Mouse (Mus musculus): ENCODE measurements at regions not wholly inside any gene's neighbourhood (a gene's known extent, or its start where the extent isn't known, plus 50 kb on each side); places are given as distances from the start of the nearest gene placed in this dataset.

DNA sequence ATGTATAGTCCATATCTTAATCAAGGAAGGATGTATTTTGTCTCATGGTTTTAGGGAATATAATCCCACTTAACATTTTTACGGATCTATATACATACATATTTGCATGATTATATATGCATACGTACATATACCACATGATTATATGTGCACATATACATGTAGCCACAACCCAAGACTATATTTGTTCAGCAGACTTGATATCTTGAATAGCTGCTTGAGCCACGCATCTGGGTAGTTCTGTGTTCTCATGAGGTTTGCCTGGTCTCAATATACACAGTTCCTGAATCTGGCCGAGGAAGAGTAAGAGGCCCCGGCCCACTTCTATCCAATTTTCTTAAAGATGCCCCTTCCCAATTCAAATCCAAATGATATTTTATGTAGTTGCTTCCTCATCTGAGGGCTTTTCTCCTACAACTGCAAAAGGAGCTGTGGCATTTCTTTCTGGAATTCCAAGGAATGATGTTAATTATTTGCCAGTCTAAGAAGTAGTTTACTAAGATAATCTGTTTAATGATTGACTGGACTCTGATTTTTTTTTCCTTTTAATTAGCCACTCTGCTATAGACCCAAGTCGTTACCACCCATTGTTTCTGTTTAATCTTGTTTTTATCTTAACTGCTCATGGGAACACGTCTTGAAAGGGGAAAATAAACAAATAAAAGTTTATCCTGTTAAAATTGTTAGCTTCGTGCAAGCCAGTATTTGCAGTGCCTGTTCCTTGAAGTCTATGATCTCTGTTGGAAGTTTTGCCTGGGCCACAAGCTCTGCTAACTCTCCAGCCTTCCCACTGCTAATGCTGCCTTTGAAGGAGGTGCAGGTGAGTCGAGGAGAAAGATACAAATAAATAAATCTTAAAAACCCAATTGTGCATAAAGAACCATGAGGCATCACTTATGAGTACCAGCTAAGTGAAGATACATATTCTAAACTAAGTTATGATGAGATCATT, 112.9 kb upstream of the Kitl start:
- no peak for DNase-seq (ENCODE audit: low read depth)

- no peak for DNase-seq (ENCODE audit: low read depth)
Observed at GRCm38 (mm10) chr10:99900955-99901835, 114.2 kb upstream of the Kitl start.

DNA sequence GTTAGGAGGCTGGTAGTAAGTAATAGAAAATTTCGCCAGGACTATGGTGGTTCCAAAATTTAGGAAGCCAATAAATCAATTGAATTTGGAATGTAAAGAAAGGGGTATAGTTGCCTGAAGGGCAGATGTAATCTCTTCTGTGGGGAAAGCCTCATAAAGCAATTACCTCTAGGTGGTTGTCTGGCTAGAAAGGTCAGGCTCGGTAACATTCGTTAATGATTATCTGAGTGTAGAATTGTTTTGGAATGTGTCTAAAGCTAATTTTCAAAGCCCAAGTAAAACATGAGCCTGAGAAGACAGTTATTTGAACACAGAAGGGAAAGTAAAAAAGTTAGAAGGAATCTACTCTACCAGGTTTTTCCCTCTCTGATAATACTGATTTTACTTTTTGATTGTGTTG, 121.4 kb upstream of the Kitl start:
- DNase-seq (ENCODE audit: low read depth), result no peak

- no peak for DNase-seq (ENCODE audit: low read depth)
Observed at GRCm38 (mm10) chr10:99891899-99892298, 123.5 kb upstream of the Kitl start.

DNA sequence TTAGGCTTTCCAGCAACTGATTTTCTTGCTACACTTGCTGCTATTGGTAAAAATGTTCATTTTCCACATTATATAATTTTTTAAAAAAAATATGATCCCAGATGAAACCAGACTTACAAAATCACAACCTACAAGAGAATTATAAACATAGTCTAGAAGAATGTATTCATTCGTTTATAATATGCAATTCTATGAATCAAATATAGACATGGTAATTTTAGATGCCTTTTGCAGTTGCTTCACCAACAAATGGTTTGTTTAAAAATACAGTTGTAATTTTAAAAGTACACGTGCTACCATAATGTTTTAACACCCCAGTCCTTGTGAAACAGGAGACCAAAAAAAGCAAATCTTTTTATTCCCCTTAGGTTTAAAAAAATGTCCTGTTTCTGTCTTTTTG, 122.4 kb upstream of the Csl start:
- DNase-seq (ENCODE audit: low read depth), result no peak

DNA sequence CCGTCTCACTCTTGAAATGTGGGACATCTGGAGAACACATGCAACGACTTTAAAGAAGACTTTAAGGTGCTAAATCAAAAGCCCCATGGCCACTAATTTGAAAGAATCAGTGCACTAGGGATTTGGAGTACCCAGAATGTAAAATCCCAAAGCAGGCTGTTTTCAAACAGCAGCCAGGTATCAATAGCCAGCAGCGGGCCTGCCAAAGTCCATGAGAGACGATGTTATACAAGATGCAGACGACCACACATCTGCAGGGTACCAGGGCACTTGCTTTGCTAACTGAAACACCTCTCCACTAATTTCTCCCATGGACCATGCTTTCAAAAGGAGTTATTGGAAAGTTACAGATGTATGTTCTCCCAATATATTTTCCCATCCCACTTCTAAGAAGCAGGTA, 119.9 kb upstream of the Csl start:
- no peak for DNase-seq (ENCODE audit: low read depth)

GRCm38 (mm10) chr10:99864711-99865110, 105.3 kb upstream of the Csl start:
- DNase-seq (ENCODE audit: low read depth), result no peak

DNA sequence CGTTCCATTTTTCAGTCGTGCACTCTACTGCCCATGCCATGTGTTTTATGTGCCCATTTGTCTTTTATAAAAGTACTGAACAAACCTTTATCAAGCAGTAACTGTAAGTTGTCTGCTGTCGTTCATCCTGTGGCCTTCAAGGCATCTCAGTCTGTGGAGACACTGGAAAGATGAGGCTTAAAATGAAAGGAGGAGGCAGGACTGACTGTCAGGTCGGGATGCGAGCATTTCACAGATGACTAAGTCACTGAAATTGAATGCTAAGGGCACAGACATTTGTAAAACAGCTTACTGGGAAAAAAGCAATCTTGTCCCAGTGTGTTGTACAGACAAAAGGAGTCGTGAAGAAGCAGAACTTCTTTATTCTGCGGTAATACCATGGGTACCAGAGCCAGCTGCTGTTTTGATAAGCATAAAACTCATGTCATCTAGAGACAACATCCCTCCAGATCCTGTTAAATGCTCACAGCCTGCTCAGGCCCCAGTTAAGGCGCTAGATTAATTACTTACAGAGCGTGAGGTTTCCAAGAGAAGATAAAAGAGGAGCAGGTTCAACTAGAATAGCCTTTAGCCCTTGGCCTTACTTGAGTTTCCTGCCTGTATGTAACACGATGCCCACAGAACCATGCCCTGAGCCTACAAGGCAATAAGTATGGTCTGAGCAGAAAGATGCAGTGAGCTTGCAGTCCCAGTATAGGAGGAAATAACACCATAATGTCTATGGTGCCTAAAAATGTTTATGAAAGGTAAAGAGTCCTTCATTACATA, 101.0 kb upstream of the Csl start:
- DNase-seq (ENCODE audit: low read depth), result no peak

DNA sequence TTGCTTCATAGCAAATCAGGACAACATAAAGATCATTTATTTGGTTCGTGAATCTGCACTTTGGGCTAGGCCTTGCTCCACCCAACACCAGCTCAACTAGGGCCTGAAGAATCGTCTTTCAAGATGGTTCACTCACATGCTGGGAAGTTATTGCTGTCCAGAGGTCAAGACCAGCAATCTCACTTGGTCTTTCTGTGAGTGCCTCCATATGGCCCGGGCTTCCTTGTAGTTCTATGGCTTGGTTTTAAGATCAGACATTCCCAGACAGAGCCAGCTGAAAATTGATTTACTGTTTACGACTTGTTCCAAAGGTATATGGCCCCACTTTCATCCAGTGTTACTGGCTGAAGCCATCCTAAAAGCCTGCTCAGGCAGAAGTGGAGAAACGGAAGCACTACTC, 84.7 kb upstream of the Csl start:
- no peak for DNase-seq (ENCODE audit: low read depth)

- no peak for DNase-seq (ENCODE audit: low read depth)
Observed at GRCm38 (mm10) chr10:99841167-99841843, 81.8 kb upstream of the Csl start.

- no peak for DNase-seq (ENCODE audit: low read depth)
Observed at GRCm38 (mm10) chr10:99840179-99840876, 80.9 kb upstream of the Csl start.

DNA sequence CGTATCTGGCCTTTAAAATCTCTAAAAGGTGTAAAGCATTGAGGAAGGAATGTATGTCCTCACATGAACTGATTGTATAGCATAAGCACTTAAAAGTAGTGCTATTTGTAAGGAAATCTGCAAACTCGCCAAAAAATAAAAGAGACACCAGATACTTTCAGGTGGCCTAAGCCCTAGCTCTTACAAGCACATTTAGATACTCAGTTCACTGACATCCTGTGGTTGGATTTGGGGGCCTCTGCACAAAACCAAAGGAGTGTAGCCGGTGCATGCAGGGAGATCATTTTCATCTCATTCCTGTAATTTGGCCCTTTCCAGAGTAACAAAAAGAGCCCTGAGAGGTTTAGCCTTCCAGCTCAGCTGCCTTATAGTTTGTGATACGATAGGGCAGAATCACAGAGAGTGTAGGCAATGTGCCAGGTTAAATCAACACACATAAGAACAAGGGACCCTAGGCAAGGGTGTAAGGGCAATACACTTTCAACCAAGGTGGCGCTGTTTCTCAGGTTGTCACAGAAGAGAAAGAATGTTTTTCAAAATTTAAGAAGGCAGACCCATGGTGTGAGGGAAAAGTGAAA, 77.5 kb upstream of the Csl start:
- no peak for DNase-seq (ENCODE audit: low read depth)

DNA sequence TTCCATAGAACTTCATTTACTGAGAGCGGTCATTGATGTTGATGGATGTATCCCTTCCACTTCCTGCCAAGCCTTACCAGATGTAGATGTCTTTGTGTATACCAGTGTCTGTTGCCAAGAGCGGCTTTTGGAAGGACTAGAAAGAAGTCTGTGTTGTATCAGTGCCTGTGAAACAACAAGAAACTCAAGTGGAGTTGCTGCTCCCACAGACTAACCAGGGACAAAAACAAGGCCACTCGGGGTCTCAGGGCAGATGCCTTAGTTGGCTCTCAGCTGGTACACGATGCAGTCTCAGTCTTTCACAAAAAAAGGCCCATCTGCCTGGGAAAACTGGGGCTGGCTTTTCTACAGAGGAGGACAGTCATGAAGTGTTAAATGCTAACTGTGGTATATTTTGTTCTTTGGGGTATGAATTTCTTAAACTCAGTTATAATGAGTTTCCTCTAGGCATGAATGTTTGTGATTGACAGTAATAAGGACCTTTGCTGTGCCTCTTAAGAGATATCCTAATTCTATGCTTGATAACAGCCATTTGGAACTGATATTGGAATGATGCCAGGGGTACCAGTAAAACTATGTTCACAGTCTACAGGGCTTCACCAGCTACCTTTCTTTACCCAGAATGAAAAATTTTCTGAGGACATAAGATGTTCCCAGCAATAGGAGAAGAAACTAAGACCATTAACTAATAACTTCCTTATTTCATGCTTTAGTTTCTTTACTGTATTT, 75.6 kb upstream of the Csl start:
- DNase-seq (ENCODE audit: low read depth), result no peak

DNA sequence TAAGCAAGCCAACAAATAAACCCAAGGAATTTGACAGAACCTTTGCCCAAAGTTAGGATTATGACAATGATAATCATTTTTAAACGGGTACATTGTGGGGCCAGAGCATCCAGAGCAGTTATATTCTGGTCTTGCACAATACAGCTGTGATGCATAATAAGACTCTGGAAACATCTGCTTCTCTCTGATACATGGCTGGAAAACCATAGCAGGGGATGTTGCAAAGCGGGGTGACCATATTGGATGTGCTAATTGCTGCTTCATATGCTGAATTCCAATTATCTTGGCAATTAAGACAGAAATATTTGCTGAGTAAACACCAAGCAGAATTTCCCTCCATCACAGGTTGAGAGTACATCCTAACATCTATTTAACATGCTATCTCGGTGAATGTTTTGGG, 70.5 kb upstream of the Csl start:
- no peak for DNase-seq (ENCODE audit: low read depth)

DNA sequence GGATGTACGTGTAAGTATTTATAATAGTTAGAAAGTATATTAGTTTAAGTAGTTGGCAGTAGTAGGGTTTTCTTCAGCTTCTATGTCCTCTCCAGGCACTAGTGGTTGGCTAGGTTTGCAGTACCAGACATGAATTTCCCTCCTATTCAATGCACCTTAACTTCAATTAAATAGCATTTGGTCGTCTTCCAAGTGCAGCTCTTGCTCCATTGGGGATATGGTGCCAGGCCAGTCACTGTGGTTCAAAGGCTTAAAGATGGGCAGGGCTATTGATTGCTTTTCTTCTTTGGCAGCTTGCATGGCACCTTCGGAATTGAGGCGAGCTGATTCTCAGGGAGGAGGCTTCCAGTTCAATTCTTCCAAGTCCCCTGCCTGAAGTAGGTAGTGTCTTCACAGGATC, 68.0 kb upstream of the Csl start:
- no peak for DNase-seq (ENCODE audit: low read depth)

DNA sequence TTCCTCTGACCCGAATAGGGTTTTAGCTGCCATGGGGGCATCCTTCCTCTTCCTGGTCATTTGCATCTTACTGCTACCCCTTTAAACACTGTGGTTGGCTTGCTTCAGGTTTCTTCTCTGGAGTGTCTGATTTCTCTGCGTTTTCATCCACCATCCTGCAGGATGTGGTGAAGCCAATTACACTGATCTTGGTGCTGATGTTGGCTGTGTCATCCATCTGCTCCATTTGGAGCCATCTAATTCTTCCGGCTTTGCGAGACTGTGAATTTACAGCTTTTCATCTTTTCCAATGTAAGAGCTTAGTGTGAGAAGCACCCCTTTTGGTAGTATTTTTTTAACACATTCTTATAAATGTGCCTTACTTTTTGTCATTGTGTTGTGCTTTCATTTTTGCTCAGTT, 66.4 kb upstream of the Csl start:
- no peak for DNase-seq (ENCODE audit: low read depth)

DNA sequence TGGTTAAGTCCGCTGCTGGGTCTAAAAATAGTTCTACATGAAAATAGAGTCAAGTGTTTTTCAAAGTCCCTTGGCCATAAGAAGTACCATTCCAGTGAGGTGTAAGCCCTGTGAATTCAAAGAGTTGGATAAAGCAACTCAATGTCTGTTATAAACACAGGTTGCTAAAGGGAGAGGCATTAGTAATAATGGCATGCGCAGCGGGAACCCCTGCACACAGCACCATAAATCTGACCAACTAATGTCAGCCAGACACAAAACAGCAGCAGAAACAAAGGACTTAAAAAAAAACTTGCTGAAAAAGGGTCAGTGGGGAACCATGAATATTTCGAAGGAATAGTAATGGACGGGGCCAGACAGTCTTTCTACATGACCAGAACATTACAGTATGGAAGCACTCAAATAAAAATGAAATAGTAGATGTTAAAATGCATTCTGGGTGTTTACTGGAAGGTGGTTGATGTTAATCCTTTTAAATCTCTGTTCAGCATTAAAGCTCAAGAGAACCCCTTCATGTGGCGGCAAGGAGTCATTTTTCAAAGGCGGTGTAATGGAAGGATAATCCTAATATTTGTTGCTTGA, 52.7 kb upstream of the Csl start:
- DNase-seq (ENCODE audit: low read depth), result no peak

DNA sequence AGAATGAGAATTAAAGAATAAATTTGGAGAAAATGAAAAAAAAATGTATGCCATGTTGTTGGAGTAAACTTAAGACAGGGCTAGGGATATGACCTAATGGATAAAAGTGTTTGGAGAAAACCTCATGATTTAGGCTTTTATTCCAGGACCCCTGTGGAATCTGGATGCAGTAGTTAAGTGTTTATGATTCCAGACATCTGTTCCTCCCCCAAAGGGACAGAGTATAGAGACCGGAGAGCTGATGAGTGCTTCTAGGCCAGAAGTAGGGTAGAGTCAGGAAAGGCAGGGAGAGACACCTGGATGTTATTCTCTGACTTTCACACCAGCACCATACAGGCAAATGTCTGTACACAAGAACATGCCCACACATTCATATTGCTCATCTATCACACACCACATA, 52.0 kb upstream of the Csl start:
- DNase-seq (ENCODE audit: low read depth), result no peak
